Mouse (Mus musculus): ENCODE data around the gene Frat1. TPM values are rescaled to one million over a fixed set of nuclear protein-coding genes. Genes with fewer than 3 reads are reported as not detected.

The Frat1 gene
- polyA plus RNA-seq, 1 experiment from 2014 or later, result 30.6 TPM

DNA sequence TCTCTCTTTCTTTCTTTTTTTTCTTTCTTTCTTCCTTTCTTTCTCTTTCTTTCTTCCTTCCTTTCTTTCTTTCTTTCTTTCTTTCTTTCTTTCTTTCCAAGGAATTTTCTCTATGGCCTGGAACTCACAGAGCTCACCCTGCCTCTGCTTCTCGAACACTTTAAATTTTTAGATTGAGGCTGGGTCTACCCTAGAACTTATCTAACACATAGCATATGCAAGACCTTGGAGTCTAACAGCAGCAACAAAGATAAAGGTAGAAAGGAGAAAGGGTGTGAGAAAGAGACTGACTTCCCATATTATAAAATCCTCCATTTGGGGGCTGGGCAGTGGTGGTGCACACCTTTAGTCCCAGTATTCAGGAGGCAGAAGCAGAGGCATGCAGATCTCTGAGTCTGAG lies 7.2 kb upstream of the Frat1 start:
- Histone ChIP-seq H3K27me3 (ENCODE audit: control insufficient read depth, insufficient read depth, low read length) (no peaks in the 10 kb centered on the region), H3K4me3 (replicated peaks; ENCODE audit: low read depth, low read length) (no peak overlapping the region), H3K4me2 (ENCODE audit: low read length) (no peak overlapping the region), H3K9me3 (ENCODE audit: control insufficient read depth, low read length) (no peaks in the 10 kb centered on the region), H3K4me1 (ENCODE audit: control insufficient read depth, insufficient read depth, low read length) (no peaks in the 10 kb centered on the region), H3K27ac (replicated peaks; ENCODE audit: low read depth, low read length) (no peak overlapping the region), H3K36me3 (ENCODE audit: control insufficient read depth, insufficient read depth, low read length) (no peaks in the 10 kb centered on the region), H3K9ac (replicated peaks; ENCODE audit: low read length) (no peak overlapping the region)
- no peak for DNase-seq
- 92% methylated on average over 1 of the region's 1 CpGs for WGBS
- no peak for ATAC-seq (ENCODE audit: low FRiP score, low TSS enrichment)

DNA sequence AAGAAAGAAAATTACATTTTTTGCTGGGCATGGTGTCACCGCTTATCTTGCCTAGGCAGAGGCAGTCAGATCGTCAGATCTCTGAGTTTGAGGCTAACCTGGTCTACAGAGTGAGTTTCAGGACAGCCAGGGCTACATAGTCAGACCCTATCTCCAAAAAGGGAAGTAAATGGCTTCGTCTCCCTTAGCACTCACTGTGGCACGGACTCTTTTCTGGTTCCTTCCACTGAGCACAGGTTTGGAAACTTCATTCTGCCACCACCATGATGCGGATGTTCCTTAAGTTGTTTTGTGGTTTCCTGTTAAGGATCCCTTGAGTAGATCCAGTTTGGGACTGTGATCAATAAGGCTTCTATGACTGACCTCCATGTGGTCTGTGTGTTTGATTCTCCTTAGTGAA lies 4.8 kb upstream of the Frat1 start:
- H3K4me3 ChIP-seq (replicated peaks; ENCODE audit: low read depth, low read length), result no peak overlapping the region
- H3K36me3 ChIP-seq (ENCODE audit: control insufficient read depth, insufficient read depth, low read length), result no peaks in the 10 kb centered on the region
- H3K4me2 ChIP-seq (ENCODE audit: low read length), result no peak overlapping the region
- H3K27ac ChIP-seq (replicated peaks; ENCODE audit: low read depth, low read length), result no peak overlapping the region
- no peak for DNase-seq
- no peak overlapping the region for H3K9ac ChIP-seq (replicated peaks; ENCODE audit: low read length)
- 91% methylated on average over 5 of the region's 5 CpGs for WGBS
- H3K27me3 ChIP-seq (ENCODE audit: control insufficient read depth, insufficient read depth, low read length), result no peaks in the 10 kb centered on the region
- H3K4me1 ChIP-seq (ENCODE audit: control insufficient read depth, insufficient read depth, low read length), result no peaks in the 10 kb centered on the region
- no peaks in the 10 kb centered on the region for H3K9me3 ChIP-seq (ENCODE audit: control insufficient read depth, low read length)
- no peak for ATAC-seq (ENCODE audit: low FRiP score, low TSS enrichment)

DNA sequence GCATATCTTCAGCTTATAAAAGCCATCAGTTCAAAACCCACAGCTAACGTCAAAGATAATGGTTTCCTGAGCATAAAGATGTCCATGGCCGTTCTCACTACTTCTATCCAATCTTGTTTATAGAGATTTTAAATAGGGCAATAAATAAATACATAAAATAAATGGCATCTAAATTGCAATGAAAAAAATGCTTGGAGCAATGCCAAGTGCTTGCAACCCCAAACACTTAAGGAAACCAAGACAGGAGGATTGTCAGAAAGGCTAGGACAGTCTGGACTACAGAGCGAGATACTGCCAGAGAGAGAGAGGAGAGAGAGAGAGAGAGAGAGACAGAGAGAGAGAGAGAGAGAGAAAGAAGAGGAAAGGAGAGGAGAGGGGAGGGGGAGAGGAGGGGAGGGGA lies 3.2 kb upstream of the Frat1 start:
- H3K4me2 ChIP-seq (ENCODE audit: low read length), result no peak overlapping the region
- no peak overlapping the region for H3K4me3 ChIP-seq (replicated peaks; ENCODE audit: low read depth, low read length)
- no peaks in the 10 kb centered on the region for H3K27me3 ChIP-seq (ENCODE audit: control insufficient read depth, insufficient read depth, low read length)
- 77% methylated on average over 3 of the region's 3 CpGs for WGBS
- peaks cover 3% of the 10 kb centered on the region for H3K4me1 ChIP-seq (ENCODE audit: control insufficient read depth, insufficient read depth, low read length)
- no peak overlapping the region for H3K9ac ChIP-seq (replicated peaks; ENCODE audit: low read length)
- no peak for ATAC-seq (ENCODE audit: low FRiP score, low TSS enrichment)
- DNase-seq, result no peak
- no peaks in the 10 kb centered on the region for H3K9me3 ChIP-seq (ENCODE audit: control insufficient read depth, low read length)
- no peaks in the 10 kb centered on the region for H3K36me3 ChIP-seq (ENCODE audit: control insufficient read depth, insufficient read depth, low read length)
- H3K27ac ChIP-seq (replicated peaks; ENCODE audit: low read depth, low read length), result no peak overlapping the region

DNA sequence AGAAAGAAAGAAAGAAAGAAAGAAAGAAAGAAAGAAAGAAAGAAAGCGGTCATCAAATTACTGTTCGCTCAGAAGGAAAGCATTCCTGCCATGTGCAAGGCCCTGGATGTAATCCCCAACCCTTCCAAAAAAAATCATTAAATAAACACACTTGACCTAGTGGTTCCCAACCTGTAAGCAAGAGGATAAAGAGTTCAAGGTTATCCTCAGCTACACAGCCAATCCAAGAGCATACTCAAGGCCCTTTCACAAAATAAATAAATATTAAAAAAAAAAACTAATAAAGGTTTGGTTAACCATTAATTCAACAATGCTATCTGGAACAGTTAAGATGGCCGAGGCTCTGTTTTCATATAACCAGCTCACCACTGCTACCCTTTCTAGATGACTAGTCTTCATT lies 829 bp upstream of the Frat1 start:
- Histone ChIP-seq H3K27me3 (ENCODE audit: control insufficient read depth, insufficient read depth, low read length) (no peaks in the 10 kb centered on the region), H3K36me3 (ENCODE audit: control insufficient read depth, insufficient read depth, low read length) (no peaks in the 10 kb centered on the region), H3K4me2 (ENCODE audit: low read length) (peak overlapping the region; percentile 97), H3K9me3 (ENCODE audit: control insufficient read depth, low read length) (no peaks in the 10 kb centered on the region), H3K4me1 (ENCODE audit: control insufficient read depth, insufficient read depth, low read length) (peaks cover 23% of the 10 kb centered on the region), H3K9ac (replicated peaks; ENCODE audit: low read length) (peak overlapping the region; percentile 54; the same call in 1 of the 2 replicates), H3K27ac (replicated peaks; ENCODE audit: low read depth, low read length) (peak overlapping the region; percentile 95), H3K4me3 (replicated peaks; ENCODE audit: low read depth, low read length) (peak overlapping the region; percentile 77)
- WGBS, result 78% methylated on average over 3 of the region's 3 CpGs
- DNase-seq (no peak), ATAC-seq (ENCODE audit: low FRiP score, low TSS enrichment) (no peak)

DNA sequence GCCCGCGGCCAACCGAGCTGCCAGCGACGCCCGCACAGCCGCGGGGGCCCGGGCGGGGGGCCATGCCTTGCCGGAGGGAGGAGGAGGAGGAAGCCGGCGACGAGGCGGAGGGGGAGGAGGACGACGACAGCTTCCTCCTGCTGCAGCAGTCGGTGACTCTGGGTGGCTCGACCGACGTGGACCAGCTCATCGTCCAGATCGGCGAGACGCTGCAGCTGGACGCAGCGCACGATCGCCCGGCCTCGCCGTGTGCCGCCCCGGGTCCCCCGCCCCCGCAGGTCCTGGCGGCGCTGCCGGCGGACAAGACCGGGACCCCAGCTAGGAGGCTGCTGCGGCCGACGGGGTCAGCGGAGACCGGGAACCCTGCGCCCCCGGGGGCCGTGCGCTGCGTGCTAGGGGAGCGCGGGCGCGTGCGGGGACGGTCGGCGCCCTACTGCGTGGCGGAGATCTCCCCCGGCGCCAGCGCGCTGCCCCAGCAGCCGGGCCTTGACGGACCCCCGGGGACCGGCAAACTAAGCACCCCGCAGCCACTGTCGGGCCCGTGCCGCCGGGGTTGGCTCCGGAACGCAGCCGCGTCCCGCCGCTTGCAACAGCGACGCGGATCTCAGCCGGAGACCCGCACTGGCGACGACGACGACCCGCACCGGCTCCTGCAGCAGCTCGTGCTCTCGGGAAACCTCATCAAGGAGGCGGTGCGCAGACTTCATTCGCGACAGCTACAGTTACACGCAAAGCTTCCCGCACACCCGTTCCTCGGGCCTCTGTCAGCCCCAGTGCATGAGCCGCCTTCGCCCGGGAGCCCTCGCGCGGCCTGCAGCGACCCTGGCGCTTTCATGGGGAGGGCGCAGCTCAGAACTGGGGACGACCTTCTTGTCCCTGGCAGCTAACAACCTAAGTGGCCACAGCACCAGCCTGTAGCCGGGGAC lies 599 bp downstream of the Frat1 start:
- H3K27me3 ChIP-seq (ENCODE audit: control insufficient read depth, insufficient read depth, low read length), result no peaks in the 10 kb centered on the region
- DNase-seq, result peak; percentile 73
- H3K9ac ChIP-seq (replicated peaks; ENCODE audit: low read length), result peak overlapping the region; percentile 78
- no peaks in the 10 kb centered on the region for H3K36me3 ChIP-seq (ENCODE audit: control insufficient read depth, insufficient read depth, low read length)
- peak overlapping the region; percentile 97 for H3K4me2 ChIP-seq (ENCODE audit: low read length)
- H3K9me3 ChIP-seq (ENCODE audit: control insufficient read depth, low read length), result no peaks in the 10 kb centered on the region
- H3K27ac ChIP-seq (replicated peaks; ENCODE audit: low read depth, low read length), result peak overlapping the region; percentile 95
- peak; percentile 69 for ATAC-seq (ENCODE audit: low FRiP score, low TSS enrichment)
- under 1% methylated on average over 112 of the region's 112 CpGs for WGBS
- H3K4me1 ChIP-seq (ENCODE audit: control insufficient read depth, insufficient read depth, low read length), result peaks cover 26% of the 10 kb centered on the region
- peak overlapping the region; percentile 77 for H3K4me3 ChIP-seq (replicated peaks; ENCODE audit: low read depth, low read length)

DNA sequence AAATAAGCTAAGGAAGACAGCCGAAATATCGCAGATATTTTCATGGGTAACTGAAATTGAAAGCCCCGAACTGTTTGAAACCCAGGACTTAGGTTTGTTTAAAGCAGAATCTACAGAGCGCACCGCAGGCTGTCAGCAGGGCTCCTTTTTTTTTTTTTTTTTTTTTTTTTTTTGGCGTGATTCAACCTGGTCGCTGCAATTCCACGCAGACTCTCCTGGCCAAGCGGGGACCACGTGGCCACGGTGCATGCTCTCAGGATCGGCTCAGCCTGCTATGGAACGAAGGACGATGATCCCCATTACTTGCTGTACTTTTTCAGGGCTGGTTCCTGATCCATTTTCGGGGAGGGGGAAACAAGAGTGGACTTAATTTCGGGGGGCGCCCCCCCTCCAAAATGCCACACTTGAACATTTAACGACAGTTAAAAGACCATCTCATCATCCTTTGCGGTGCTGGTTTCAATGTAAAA lies 1.4 kb downstream of the Frat1 start:
- Histone ChIP-seq H3K4me2 (ENCODE audit: low read length) (peak overlapping the region; percentile 97), H3K4me1 (ENCODE audit: control insufficient read depth, insufficient read depth, low read length) (peaks cover 33% of the 10 kb centered on the region), H3K27me3 (ENCODE audit: control insufficient read depth, insufficient read depth, low read length) (no peaks in the 10 kb centered on the region), H3K4me3 (replicated peaks; ENCODE audit: low read depth, low read length) (peak overlapping the region; percentile 77), H3K36me3 (ENCODE audit: control insufficient read depth, insufficient read depth, low read length) (no peaks in the 10 kb centered on the region), H3K27ac (replicated peaks; ENCODE audit: low read depth, low read length) (peak overlapping the region; percentile 95), H3K9ac (replicated peaks; ENCODE audit: low read length) (peak overlapping the region; percentile 78), H3K9me3 (ENCODE audit: control insufficient read depth, low read length) (no peaks in the 10 kb centered on the region)
- DNase-seq (peak; percentile 75), ATAC-seq (ENCODE audit: low FRiP score, low TSS enrichment) (no peak)
- WGBS, result under 1% methylated on average over 19 of the region's 19 CpGs

DNA sequence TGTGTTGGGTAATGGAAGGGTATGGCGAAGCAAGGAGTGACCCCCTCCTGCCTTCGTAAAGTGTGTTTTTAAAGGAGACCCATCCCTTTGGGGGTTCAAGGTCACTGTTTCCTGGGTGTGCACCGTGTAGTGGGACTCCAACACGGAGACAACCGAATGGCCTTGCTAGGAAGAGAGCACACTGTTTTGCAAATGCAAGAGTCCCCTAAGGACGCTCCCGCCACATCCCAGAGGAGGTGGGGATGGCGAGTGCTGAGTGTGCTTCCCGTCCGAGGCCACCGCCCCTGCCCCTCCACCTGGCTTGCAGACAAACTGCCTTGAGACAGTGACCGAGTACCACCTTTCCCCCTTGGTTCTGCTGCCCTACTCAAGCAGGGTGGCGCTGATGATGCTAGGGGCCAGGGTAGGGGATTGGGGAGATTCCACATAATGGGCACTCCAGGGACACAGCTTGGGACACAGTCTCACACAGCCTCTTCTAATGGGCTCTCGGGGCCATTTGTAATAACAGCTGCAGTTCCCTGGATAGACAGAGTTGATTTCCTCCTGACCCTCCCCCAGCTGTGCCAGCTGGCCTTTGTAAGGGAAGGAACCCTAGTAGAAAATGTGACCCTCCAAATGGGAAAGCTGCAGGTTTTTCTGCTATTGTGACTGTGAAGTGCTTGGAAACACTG lies 2.1 kb downstream of the Frat1 start:
- no peaks in the 10 kb centered on the region for H3K36me3 ChIP-seq (ENCODE audit: control insufficient read depth, insufficient read depth, low read length)
- ATAC-seq (ENCODE audit: low FRiP score, low TSS enrichment) (no peak), DNase-seq (peak; percentile 26)
- H3K27me3 ChIP-seq (ENCODE audit: control insufficient read depth, insufficient read depth, low read length), result no peaks in the 10 kb centered on the region
- no peak overlapping the region for H3K27ac ChIP-seq (replicated peaks; ENCODE audit: low read depth, low read length)
- 6% methylated on average over 14 of the region's 14 CpGs for WGBS
- peak overlapping the region; percentile 78 for H3K9ac ChIP-seq (replicated peaks; ENCODE audit: low read length)
- H3K4me3 ChIP-seq (replicated peaks; ENCODE audit: low read depth, low read length), result peak overlapping the region; percentile 77
- H3K4me1 ChIP-seq (ENCODE audit: control insufficient read depth, insufficient read depth, low read length), result peaks cover 33% of the 10 kb centered on the region
- H3K9me3 ChIP-seq (ENCODE audit: control insufficient read depth, low read length), result no peaks in the 10 kb centered on the region
- H3K4me2 ChIP-seq (ENCODE audit: low read length), result peak overlapping the region; percentile 97

DNA sequence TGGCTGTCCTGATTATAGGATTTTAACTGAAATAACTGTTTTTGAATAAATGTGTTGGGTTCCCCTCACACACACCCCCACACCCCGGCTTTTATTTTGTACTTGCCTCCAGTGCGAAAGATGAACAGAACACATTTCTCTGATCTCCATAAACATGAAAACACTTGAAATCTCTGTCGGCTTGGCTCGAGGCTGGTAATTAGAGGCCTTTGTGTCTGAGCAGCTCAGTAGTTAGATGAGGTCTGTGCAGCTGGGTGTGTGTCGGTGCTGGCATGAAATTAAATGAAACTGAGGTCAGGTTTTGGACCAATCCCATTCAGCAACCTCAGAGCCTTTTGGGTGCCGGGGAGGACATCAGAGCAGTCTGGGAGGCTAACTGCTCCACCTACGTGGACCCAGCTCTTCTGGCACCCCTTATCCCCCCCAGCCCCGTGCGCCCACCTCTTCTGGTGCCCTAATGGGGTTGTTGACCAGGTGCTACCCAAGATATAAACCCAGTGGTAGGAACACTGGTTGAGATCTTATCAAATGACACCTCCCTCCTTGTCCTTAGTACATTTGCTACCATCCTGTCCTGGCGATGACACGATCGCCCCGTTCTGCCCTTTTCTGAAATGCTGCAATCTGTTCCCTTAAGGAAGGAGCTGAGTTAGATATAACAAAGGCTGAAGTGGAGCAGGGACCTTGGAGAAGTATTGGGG lies 2.9 kb downstream of the Frat1 start:
- H3K4me2 ChIP-seq (ENCODE audit: low read length), result peak overlapping the region; percentile 97
- ATAC-seq (ENCODE audit: low FRiP score, low TSS enrichment) (no peak), DNase-seq (no peak)
- H3K27me3 ChIP-seq (ENCODE audit: control insufficient read depth, insufficient read depth, low read length), result no peaks in the 10 kb centered on the region
- 66% methylated on average over 13 of the region's 13 CpGs for WGBS
- no peaks in the 10 kb centered on the region for H3K36me3 ChIP-seq (ENCODE audit: control insufficient read depth, insufficient read depth, low read length)
- no peak overlapping the region; the same call in 1 of the 2 replicates for H3K9ac ChIP-seq (replicated peaks; ENCODE audit: low read length)
- H3K4me3 ChIP-seq (replicated peaks; ENCODE audit: low read depth, low read length), result peak overlapping the region; percentile 77
- H3K4me1 ChIP-seq (ENCODE audit: control insufficient read depth, insufficient read depth, low read length), result peaks cover 33% of the 10 kb centered on the region
- H3K27ac ChIP-seq (replicated peaks; ENCODE audit: low read depth, low read length), result 0 out of 2 replicates have a peak overlapping the region, but pooled peaks have one; percentile 8
- H3K9me3 ChIP-seq (ENCODE audit: control insufficient read depth, low read length), result no peaks in the 10 kb centered on the region
